Mouse (Mus musculus) naive thymus-derived CD4-positive, alpha-beta T cell, adult 2 months (primary cell): ENCODE data around the gene Pum1.

ENCODE experiments used
- DNase-seq: peaks from one replicate; pipeline ENCODE4 v3.0.0-alpha.2; 2011; ENCODE audit warnings: low read depth

The Pum1 gene

GRCm38 (mm10) chr4:130819806-130820205 lies 156.7 kb downstream of the Pum1 start:
- no peak for DNase-seq

GRCm38 (mm10) chr4:130820594-130821255 lies 157.6 kb downstream of the Pum1 start:
- no peak for DNase-seq

- DNase-seq: no peak
These were observed 165.9 kb downstream of the Pum1 start for GRCm38 (mm10) chr4:130828851-130829673.
